Mouse (Mus musculus) MEL (cell line): ENCODE data around the gene Ccdc87. TPM values are rescaled to one million over a fixed set of nuclear protein-coding genes. Genes with fewer than 3 reads are reported as not detected.

Experiments
- DNase-seq: peaks from one replicate; pipeline ENCODE4 v3.0.0; 2011; ENCODE audit warnings: low read depth, low spot score
- H3K27ac ChIP-seq: 2 replicates; pipeline ENCODE4 v1.5.1; 2012; ENCODE audit warnings: low read depth, mild to moderate bottlenecking, control low read depth, low read length, moderate library complexity; ENCODE audit not compliant: control insufficient read depth
- H3K27me3 ChIP-seq, 2 experiments: fragments of 150-350 bp in 1 of 2; sonication (generic) in 1 of 2; 2 replicates each; pipeline ENCODE4 v1.6.1; 2012; ENCODE audit warnings: low read length in 2 of 2, mild to moderate bottlenecking in 2 of 2, improper control_type of control experiment in 1 of 2, moderate library complexity in 1 of 2; ENCODE audit not compliant: insufficient read depth in 2 of 2, control insufficient read depth in 1 of 2
- H3K36me3 ChIP-seq, 2 experiments: 2 replicates each; pipeline ENCODE4 v1.6.1; 2012 to 2014; ENCODE audit warnings: low read length in 2 of 2, improper control_type of control experiment in 1 of 2, inconsistent platforms in 1 of 2, mild to moderate bottlenecking in 1 of 2; ENCODE audit not compliant: insufficient read depth in 2 of 2, control insufficient read depth in 1 of 2
- H3K4me1 ChIP-seq, 2 experiments: fragments of 150-350 bp in 1 of 2; sonication (generic) in 1 of 2; 2 replicates each; pipeline ENCODE4 v1.6.1; 2012; ENCODE audit warnings: low read length in 2 of 2, improper control_type of control experiment in 1 of 2, mild to moderate bottlenecking in 1 of 2; ENCODE audit not compliant: insufficient read depth in 2 of 2, control insufficient read depth in 1 of 2
- H3K4me3 ChIP-seq, 2 experiments: fragments of 150-350 bp in 1 of 2; sonication (generic) in 1 of 2; 2 replicates each; pipeline ENCODE4 v1.5.1; 2012; ENCODE audit warnings: low read depth in 2 of 2, low read length in 2 of 2, mild to moderate bottlenecking in 2 of 2, moderate library complexity in 2 of 2, control low read depth in 1 of 2, improper control_type of control experiment in 1 of 2; ENCODE audit not compliant: control insufficient read depth in 1 of 2, insufficient read depth in 1 of 2
- H3K79me2 ChIP-seq: 2 replicates; pipeline ENCODE4 v1.6.1; 2012; ENCODE audit warnings: mild to moderate bottlenecking, low read length, moderate library complexity; ENCODE audit not compliant: control insufficient read depth, poor library complexity, insufficient read depth
- H3K9ac ChIP-seq: 2 replicates; pipeline ENCODE4 v1.6.1; 2012; ENCODE audit warnings: low read depth, mild to moderate bottlenecking, control low read depth, low read length, moderate library complexity; ENCODE audit not compliant: control insufficient read depth, poor library complexity, severe bottlenecking
- H3K9me3 ChIP-seq: fragments of 150-350 bp; sonication (generic); replicated peaks from 2 replicates; pipeline ENCODE4 v1.6.1; 2012; ENCODE audit warnings: mild to moderate bottlenecking, low read length, improper control_type of control experiment, moderate library complexity; ENCODE audit not compliant: insufficient read depth
- BHLHE40 ChIP-seq: IDR thresholded peaks from 2 replicates; pipeline ENCODE4 v1.6.1; 2012; ENCODE audit warnings: low read depth, mild to moderate bottlenecking, inconsistent platforms, low read length, improper control_type of control experiment, borderline replicate concordance
- CHD1 ChIP-seq: IDR thresholded peaks from 2 replicates; pipeline ENCODE4 v1.6.1; 2012; ENCODE audit warnings: low read depth, mild to moderate bottlenecking, inconsistent platforms, low read length, improper control_type of control experiment
- CHD2 ChIP-seq: IDR thresholded peaks from 2 replicates; pipeline ENCODE4 v1.6.1; 2011; ENCODE audit warnings: low read length, improper control_type of control experiment
- CTCF ChIP-seq, 3 experiments: IDR thresholded peaks in 2 of 3; conservative IDR thresholded peaks in 1 of 3; 2 replicates each; pipeline ENCODE4 v1.5.1; 2011 to 2012; ENCODE audit warnings: low read length in 3 of 3, low read depth in 2 of 3, mild to moderate bottlenecking in 2 of 3, improper control_type of control experiment in 1 of 3, inconsistent platforms in 1 of 3, mixed read lengths in 1 of 3, moderate library complexity in 1 of 3; ENCODE audit not compliant: control insufficient read depth in 1 of 3, insufficient read depth in 1 of 3, poor library complexity in 1 of 3, severe bottlenecking in 1 of 3
- E2F4 ChIP-seq: IDR thresholded peaks from 2 replicates; pipeline ENCODE4 v1.6.1; 2011; ENCODE audit warnings: low read depth, low read length, improper control_type of control experiment, borderline replicate concordance
- ELF1 ChIP-seq: IDR thresholded peaks from 2 replicates; pipeline ENCODE4 v1.6.1; 2014; ENCODE audit warnings: low read depth, mild to moderate bottlenecking, inconsistent platforms, low read length, improper control_type of control experiment, moderate library complexity
- EP300 ChIP-seq, 2 experiments: IDR thresholded peaks; 2 replicates each; pipeline ENCODE4 v1.6.1; 2011; ENCODE audit warnings: improper control_type of control experiment in 2 of 2, low read length in 2 of 2, low read depth in 1 of 2, mild to moderate bottlenecking in 1 of 2
- GABPA ChIP-seq: IDR thresholded peaks from 2 replicates; pipeline ENCODE4 v1.6.1; 2012; ENCODE audit warnings: low read depth, mild to moderate bottlenecking, inconsistent platforms, low read length, improper control_type of control experiment, moderate library complexity
- GATA1 ChIP-seq: IDR thresholded peaks from 2 replicates; pipeline ENCODE4 v1.6.1; 2011; ENCODE audit warnings: low read depth, low read length, improper control_type of control experiment
- HCFC1 ChIP-seq: IDR thresholded peaks from 2 replicates; pipeline ENCODE4 v1.6.1; 2012; ENCODE audit warnings: low read depth, mild to moderate bottlenecking, inconsistent platforms, low read length, improper control_type of control experiment, moderate library complexity
- JUND ChIP-seq: IDR thresholded peaks from 2 replicates; pipeline ENCODE4 v1.6.1; 2011; ENCODE audit warnings: low read depth, mild to moderate bottlenecking, improper control_type of control experiment, low read length
- KAT2A ChIP-seq: conservative IDR thresholded peaks from 2 replicates; pipeline ENCODE4 v1.6.1; 2012; ENCODE audit warnings: low read depth, low read length, improper control_type of control experiment, inconsistent platforms
- MAFK ChIP-seq: IDR thresholded peaks from 2 replicates; pipeline ENCODE4 v1.6.1; 2011; ENCODE audit warnings: low read depth, mild to moderate bottlenecking, low read length, improper control_type of control experiment, borderline replicate concordance
- MAX ChIP-seq: IDR thresholded peaks from 2 replicates; pipeline ENCODE4 v1.6.1; 2011; ENCODE audit warnings: low read length, improper control_type of control experiment
- MAZ ChIP-seq: IDR thresholded peaks from 2 replicates; pipeline ENCODE4 v1.6.1; 2012; ENCODE audit warnings: low read depth, mild to moderate bottlenecking, inconsistent platforms, low read length, improper control_type of control experiment
- MEF2A ChIP-seq: IDR thresholded peaks from 2 replicates; pipeline ENCODE4 v1.6.1; 2014; ENCODE audit warnings: low read depth, mild to moderate bottlenecking, inconsistent platforms, low read length, improper control_type of control experiment; ENCODE audit not compliant: poor library complexity, insufficient replicate concordance, severe bottlenecking; ENCODE audit errors: extremely low read depth
- MXI1 ChIP-seq: IDR thresholded peaks from 2 replicates; pipeline ENCODE4 v1.6.1; 2011; ENCODE audit warnings: mild to moderate bottlenecking, low read depth, low read length, improper control_type of control experiment
- MYB ChIP-seq: IDR thresholded peaks from 2 replicates; pipeline ENCODE4 v1.6.1; 2011; ENCODE audit warnings: mild to moderate bottlenecking, low read depth, low read length, improper control_type of control experiment
- MYC ChIP-seq: IDR thresholded peaks from 2 replicates; pipeline ENCODE4 v1.6.1; 2011; ENCODE audit warnings: low read depth, mild to moderate bottlenecking, low read length, improper control_type of control experiment, moderate library complexity
- NELFE ChIP-seq: IDR thresholded peaks from 2 replicates; pipeline ENCODE4 v1.6.1; 2011; ENCODE audit warnings: low read depth, low read length, improper control_type of control experiment
- NRF1 ChIP-seq: IDR thresholded peaks from 2 replicates; pipeline ENCODE4 v1.6.1; 2014; ENCODE audit warnings: low read depth, mild to moderate bottlenecking, inconsistent platforms, low read length, improper control_type of control experiment, moderate library complexity; ENCODE audit not compliant: poor library complexity, insufficient read depth, severe bottlenecking
- POLR2A ChIP-seq, 2 experiments: IDR thresholded peaks; 2 replicates each; pipeline ENCODE4 v1.6.1; 2011 to 2012; ENCODE audit warnings: low read length in 2 of 2, mild to moderate bottlenecking in 2 of 2, control low read depth in 1 of 2, improper control_type of control experiment in 1 of 2, low read depth in 1 of 2, moderate library complexity in 1 of 2; ENCODE audit not compliant: control insufficient read depth in 1 of 2, insufficient read depth in 1 of 2, poor library complexity in 1 of 2
- POLR2AphosphoS2 ChIP-seq: IDR thresholded peaks from 2 replicates; pipeline ENCODE4 v1.6.1; 2011; ENCODE audit warnings: low read length, improper control_type of control experiment
- POLR2AphosphoS5 ChIP-seq: IDR thresholded peaks from 2 replicates; pipeline ENCODE4 v1.6.1; 2012; ENCODE audit warnings: low read depth, borderline replicate concordance, mild to moderate bottlenecking, inconsistent platforms, low read length, moderate library complexity, mixed read lengths
- RAD21 ChIP-seq: IDR thresholded peaks from 2 replicates; pipeline ENCODE4 v1.6.1; 2011; ENCODE audit warnings: mild to moderate bottlenecking, low read depth, low read length, improper control_type of control experiment
- RCOR1 ChIP-seq: IDR thresholded peaks from 2 replicates; pipeline ENCODE4 v1.6.1; 2012; ENCODE audit warnings: low read depth, mild to moderate bottlenecking, inconsistent platforms, low read length, improper control_type of control experiment
- SIN3A ChIP-seq: IDR thresholded peaks from 2 replicates; pipeline ENCODE4 v1.6.1; 2012; ENCODE audit warnings: low read length, improper control_type of control experiment, inconsistent platforms
- SMC3 ChIP-seq: IDR thresholded peaks from 2 replicates; pipeline ENCODE4 v1.6.1; 2011; ENCODE audit warnings: low read depth, low read length, improper control_type of control experiment
- TAL1 ChIP-seq: IDR thresholded peaks from 2 replicates; pipeline ENCODE4 v1.6.1; 2012; ENCODE audit warnings: mild to moderate bottlenecking, inconsistent platforms, low read length, moderate library complexity, mixed read lengths
- TBP ChIP-seq: IDR thresholded peaks from 2 replicates; pipeline ENCODE4 v1.8.0; 2011; ENCODE audit warnings: low read depth, low read length, improper control_type of control experiment
- TCF12 ChIP-seq: IDR thresholded peaks from 2 replicates; pipeline ENCODE4 v1.6.1; 2014; ENCODE audit warnings: low read depth, mild to moderate bottlenecking, inconsistent platforms, low read length, improper control_type of control experiment, moderate library complexity
- UBTF ChIP-seq: IDR thresholded peaks from 2 replicates; pipeline ENCODE4 v1.6.1; 2012; ENCODE audit warnings: low read depth, mild to moderate bottlenecking, inconsistent platforms, low read length, improper control_type of control experiment, moderate library complexity, borderline replicate concordance; ENCODE audit not compliant: insufficient read depth
- USF1 ChIP-seq: IDR thresholded peaks from 2 replicates; pipeline ENCODE4 v1.6.1; 2014; ENCODE audit warnings: low read depth, mild to moderate bottlenecking, inconsistent platforms, low read length, improper control_type of control experiment, moderate library complexity
- ZC3H11A ChIP-seq: IDR thresholded peaks from 2 replicates; pipeline ENCODE4 v1.6.1; 2012; ENCODE audit warnings: low read depth, mild to moderate bottlenecking, inconsistent platforms, low read length, improper control_type of control experiment
- ZKSCAN1 ChIP-seq: IDR thresholded peaks from 2 replicates; pipeline ENCODE4 v1.6.1; 2012; ENCODE audit warnings: low read depth, mild to moderate bottlenecking, inconsistent platforms, low read length, improper control_type of control experiment, moderate library complexity
- ZMIZ1 ChIP-seq: IDR thresholded peaks from 2 replicates; pipeline ENCODE4 v1.6.1; 2012; ENCODE audit warnings: low read depth, mild to moderate bottlenecking, inconsistent platforms, low read length, improper control_type of control experiment, moderate library complexity
- ZNF384 ChIP-seq: IDR thresholded peaks from 2 replicates; pipeline ENCODE4 v1.6.1; 2012; ENCODE audit warnings: low read depth, mild to moderate bottlenecking, inconsistent platforms, low read length, improper control_type of control experiment
- polyA plus RNA-seq, 2 experiments: library from polyadenylated mRNA; stranded (reverse) in 1 of 2; unstranded in 1 of 2; fragments of >175 nt in 1 of 2; fragments of >200 nt in 1 of 2; gene quantifications; 2 replicates each; pipeline versions ENCODE4 v1.2.1 to v1.2.4; 2012; ENCODE audit warnings: low replicate concordance in 2 of 2, low read depth in 1 of 2; ENCODE audit not compliant: insufficient read length in 2 of 2, insufficient read depth in 1 of 2, missing spikeins in 1 of 2
- total RNA-seq: library from RNA; depleted of rRNA; stranded (reverse); fragments of 300-350 nt; gene quantifications from 2 replicates; pipeline ENCODE4 v1.2.3, GENCODE M21; 2012; rRNA removed

Gene Ccdc87
- total RNA-seq (0.04 TPM in 1 of 2 replicates, not detected in the other), polyA plus RNA-seq (under 1 TPM in 1 of 2 experiments, not detected in 1; 0.06 TPM)

- Histone ChIP-seq H3K9me3 (no peaks in the 10 kb centered on the region), H3K4me1 (peaks cover 17 to 19% of the 10 kb centered on the region in 2 experiments), H3K27ac (no peak within 1 kb of the TSS), H3K36me3 (peaks cover 0 to 6% of the 10 kb centered on the region in 2 experiments; a peak in 2 of 4 replicates), H3K9ac (peak within 1 kb of the TSS; percentile 74), H3K79me2 (peaks cover 8% of the 10 kb centered on the region), H3K27me3 (no peaks in the 10 kb centered on the region), H3K4me3 (peak within 1 kb of the TSS; percentile 77 to 91)
- peak; percentile 98 for DNase-seq
- TF ChIP-seq SMC3 (no peak), ZC3H11A (no peak), GABPA (no peak), MAZ (no peak), TCF12 (no peak), MYC (0 out of 2 replicates have a peak, but pooled peaks have one; percentile 29), CHD2 (no peak), ZNF384 (no peak), BHLHE40 (no peak), KAT2A (no peak; the same call in 1 of the 2 replicates), ELF1 (peak; percentile 86), TAL1 (no peak), GATA1 (no peak), POLR2A (IDR thresholded peaks at IDR 0.05; ENCODE audit: control insufficient read depth in 1 of 2, insufficient read depth in 1 of 2, low read depth in 1 of 2, low read length in 2 of 2, poor library complexity in 1 of 2) (peak; percentile 60 to 73), MEF2A (no peak), UBTF (no peak), NRF1 (peak; percentile 97), E2F4 (peak; percentile 23; the same call in 1 of the 2 replicates), ZKSCAN1 (no peak), MAX (peak; percentile 72), NELFE (peak; percentile 74), MYB (no peak), JUND (no peak), RCOR1 (no peak), CHD1 (no peak), TBP (peak; percentile 34), RAD21 (no peak), ZMIZ1 (no peak), MXI1 (peak; percentile 99), SIN3A (peak; percentile 100), CTCF (IDR thresholded peaks at IDR 0.05 in 2 of 3, conservative IDR thresholded peaks at IDR 0.05 in 1 of 3; ENCODE audit: control insufficient read depth in 1 of 3, insufficient read depth in 1 of 3, low read depth in 2 of 3, low read length in 3 of 3, poor library complexity in 1 of 3, severe bottlenecking in 1 of 3) (no peak), POLR2AphosphoS5 (no peak), MAFK (no peak), USF1 (0 out of 2 replicates have a peak, but pooled peaks have one; percentile 33), POLR2AphosphoS2 (peak; percentile 41; the same call in 1 of the 2 replicates), EP300 (IDR thresholded peaks at IDR 0.05; ENCODE audit: low read depth in 1 of 2, low read length in 2 of 2) (no peak), HCFC1 (peak; percentile 81)
Measured at GRCm38 (mm10) chr19:4839149-4839548, at the start of gene Ccdc87, which contains the start of gene Ccs. Gene Ccdc87, plus strand, starts transcription at chr19:4839366. Gene Ccs, minus strand, starts transcription at chr19:4839332.
